Mouse (Mus musculus): Measurements from ENCODE around the gene Sord. TPM values are rescaled to one million over a fixed set of nuclear protein-coding genes. Genes with fewer than 3 reads are reported as not detected.

The Sord gene
- polyA plus RNA-seq, 1 experiment from 2014 or later = 28.7 TPM

GRCm38 (mm10) chr2:122305097-122305892 is 70.7 kb downstream of the Sord start:
- peaks cover 22% of the 10 kb centered on the region for H3K4me1 ChIP-seq
- H3K4me2 ChIP-seq (replicated peaks) = no peak overlapping the region
- ATAC-seq (ENCODE audit: insufficient number of reproducible peaks, low FRiP score, low TSS enrichment, low read depth) = 0 out of 2 replicates have a peak, but pooled peaks have one; percentile 6
- no peak overlapping the region for H3K27ac ChIP-seq (replicated peaks)
- H3K9ac ChIP-seq = no peak overlapping the region
- H3K9me3 ChIP-seq (replicated peaks) = no peaks in the 10 kb centered on the region
- no peak overlapping the region for H3K4me3 ChIP-seq (replicated peaks)
- 79% methylated on average over 16 of the region's 16 CpGs for WGBS
- no peaks in the 10 kb centered on the region for H3K36me3 ChIP-seq
- H3K27me3 ChIP-seq = peaks cover 71% of the 10 kb centered on the region

DNA sequence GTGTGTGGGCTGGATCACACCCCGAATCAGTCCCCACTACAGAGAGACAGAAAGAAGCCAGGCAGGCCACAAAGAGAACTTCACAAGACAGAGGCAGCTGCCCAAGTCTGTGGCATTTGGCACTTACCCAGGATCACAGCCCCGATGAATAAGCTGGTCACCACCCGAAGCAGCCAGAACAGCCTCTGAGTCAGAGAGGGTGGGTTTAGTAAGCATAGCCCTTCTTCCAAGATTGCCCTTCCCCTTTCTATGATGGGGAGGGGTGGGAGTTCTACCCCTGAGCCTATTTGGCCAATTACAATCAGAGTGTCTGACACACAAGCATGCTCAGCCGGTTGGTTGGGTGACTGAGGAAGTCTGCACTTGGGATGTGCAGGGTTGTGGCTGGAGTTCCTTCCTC is 71.6 kb downstream of the Sord start:
- no peak overlapping the region for H3K4me2 ChIP-seq (replicated peaks)
- no peaks in the 10 kb centered on the region for H3K36me3 ChIP-seq
- ATAC-seq (ENCODE audit: insufficient number of reproducible peaks, low FRiP score, low TSS enrichment, low read depth) = peak; percentile 53; the same call in 1 of the 2 replicates
- peaks cover 68% of the 10 kb centered on the region for H3K27me3 ChIP-seq
- no peak overlapping the region for H3K4me3 ChIP-seq (replicated peaks)
- H3K27ac ChIP-seq (replicated peaks) = 0 out of 2 replicates have a peak overlapping the region, but pooled peaks have one; percentile 7
- no peak overlapping the region for H3K9ac ChIP-seq
- no peaks in the 10 kb centered on the region for H3K9me3 ChIP-seq (replicated peaks)
- 34% methylated on average over 4 of the region's 4 CpGs for WGBS
- peaks cover 18% of the 10 kb centered on the region for H3K4me1 ChIP-seq

DNA sequence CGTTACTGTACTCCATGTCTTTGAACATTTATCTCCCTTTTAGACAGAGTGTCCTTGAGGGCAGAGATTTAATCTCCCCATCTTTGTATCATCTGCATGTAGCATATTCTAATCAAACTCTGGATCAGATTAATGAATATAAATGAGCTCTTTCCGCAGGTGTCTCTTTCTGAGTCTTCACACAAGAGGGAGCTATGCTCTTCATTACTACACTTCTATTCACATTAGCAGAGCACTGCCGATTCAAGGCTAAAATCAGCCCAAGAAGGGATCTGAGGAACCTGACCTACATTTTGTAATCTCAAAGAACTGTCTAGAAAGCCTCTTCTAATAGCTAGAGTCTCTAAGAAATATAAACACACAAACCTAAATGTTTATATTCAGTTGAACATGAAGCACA is 75.1 kb downstream of the Sord start:
- no peaks in the 10 kb centered on the region for H3K9me3 ChIP-seq (replicated peaks)
- no peak overlapping the region for H3K9ac ChIP-seq
- no peaks in the 10 kb centered on the region for H3K36me3 ChIP-seq
- ATAC-seq (ENCODE audit: insufficient number of reproducible peaks, low FRiP score, low TSS enrichment, low read depth) = no peak
- no peak overlapping the region for H3K4me2 ChIP-seq (replicated peaks)
- H3K27ac ChIP-seq (replicated peaks) = no peak overlapping the region
- H3K4me1 ChIP-seq = peaks cover 18% of the 10 kb centered on the region
- H3K4me3 ChIP-seq (replicated peaks) = no peak overlapping the region
- WGBS = 45% methylated on average over 3 of the region's 3 CpGs
- H3K27me3 ChIP-seq = peaks cover 65% of the 10 kb centered on the region

GRCm38 (mm10) chr2:122311561-122311960 is 77.0 kb downstream of the Sord start:
- 58% methylated on average over 2 of the region's 2 CpGs for WGBS
- Histone ChIP-seq H3K27ac (replicated peaks) (no peak overlapping the region), H3K4me1 (peaks cover 17% of the 10 kb centered on the region), H3K9ac (no peak overlapping the region), H3K4me3 (replicated peaks) (no peak overlapping the region), H3K4me2 (replicated peaks) (no peak overlapping the region), H3K36me3 (no peaks in the 10 kb centered on the region), H3K27me3 (peaks cover 64% of the 10 kb centered on the region), H3K9me3 (replicated peaks) (no peaks in the 10 kb centered on the region)
- no peak for ATAC-seq (ENCODE audit: insufficient number of reproducible peaks, low FRiP score, low TSS enrichment, low read depth)

- H3K4me1 ChIP-seq = peaks cover 13% of the 10 kb centered on the region
- 0 out of 2 replicates have a peak, but pooled peaks have one; percentile 61 for ATAC-seq (ENCODE audit: insufficient number of reproducible peaks, low FRiP score, low TSS enrichment, low read depth)
- peaks cover 53% of the 10 kb centered on the region for H3K27me3 ChIP-seq
- H3K4me3 ChIP-seq (replicated peaks) = peak overlapping the region; percentile 36
- 0 out of 2 replicates have a peak overlapping the region, but pooled peaks have one; percentile 21 for H3K9ac ChIP-seq
- 4% methylated on average over 27 of the region's 27 CpGs for WGBS
- no peak overlapping the region for H3K27ac ChIP-seq (replicated peaks)
- H3K36me3 ChIP-seq = no peaks in the 10 kb centered on the region
- H3K4me2 ChIP-seq (replicated peaks) = peak overlapping the region; percentile 61
- no peaks in the 10 kb centered on the region for H3K9me3 ChIP-seq (replicated peaks)
Measured at GRCm38 (mm10) chr2:122312722-122313417, 78.3 kb downstream of the Sord start.

- 2% methylated on average over 24 of the region's 24 CpGs for WGBS
- H3K4me3 ChIP-seq (replicated peaks) = peak within 1 kb of the TSS; percentile 36
- H3K4me1 ChIP-seq = peaks cover 13% of the 10 kb centered on the region
- ATAC-seq (ENCODE audit: insufficient number of reproducible peaks, low FRiP score, low TSS enrichment, low read depth) = 0 out of 2 replicates have a peak, but pooled peaks have one; percentile 17
- H3K9me3 ChIP-seq (replicated peaks) = no peaks in the 10 kb centered on the region
- H3K27ac ChIP-seq (replicated peaks) = no peak within 1 kb of the TSS
- H3K27me3 ChIP-seq = peaks cover 49% of the 10 kb centered on the region
- H3K9ac ChIP-seq = 0 out of 2 replicates have a peak within 1 kb of the TSS, but pooled peaks have one; percentile 21
- peak within 1 kb of the TSS; percentile 61 for H3K4me2 ChIP-seq (replicated peaks)
- no peaks in the 10 kb centered on the region for H3K36me3 ChIP-seq
Measured at GRCm38 (mm10) chr2:122313536-122313935, 79.0 kb downstream of the Sord start, which contains the start of gene Duoxa1. Duoxa1 (minus strand) TSS chr2:122313730.

Other genes starting within 250 kb of the Sord start
- 11.5 and 12.0 TPM in 2 replicates for gene Eif3j1, start 206.2 kb upstream of the Sord start, polyA plus RNA-seq (2015; fragmentation: Nextera tagmentation; extraction: Ambion mirVana)
- gene Spg11, start 116.4 kb upstream of the Sord start, polyA plus RNA-seq (2015; fragmentation: Nextera tagmentation; extraction: Ambion mirVana) = 7.6 TPM in 2 replicates
- gene B2m, start 87.1 kb upstream of the Sord start, polyA plus RNA-seq (2015; fragmentation: Nextera tagmentation; extraction: Ambion mirVana) = 329 and 337 TPM in 2 replicates
- gene Trim69, start 74.0 kb upstream of the Sord start, polyA plus RNA-seq (2015; fragmentation: Nextera tagmentation; extraction: Ambion mirVana) = 0.21 TPM in 1 of 2 replicates, not detected in the other
- gene Patl2, start 48.6 kb upstream of the Sord start, polyA plus RNA-seq (2015; fragmentation: Nextera tagmentation; extraction: Ambion mirVana) = 0.08 TPM in 1 of 2 replicates, not detected in the other
- gene Terb2, start 48.5 kb upstream of the Sord start, polyA plus RNA-seq (2015; fragmentation: Nextera tagmentation; extraction: Ambion mirVana) = not detected in 2 replicates
- 0.05 and 0.11 TPM in 2 replicates for gene Duox2, start 63.7 kb downstream of the Sord start, polyA plus RNA-seq (2015; fragmentation: Nextera tagmentation; extraction: Ambion mirVana)
- 0.25 TPM in 1 of 2 replicates, not detected in the other for gene Duoxa2, start 64.2 kb downstream of the Sord start, polyA plus RNA-seq (2015; fragmentation: Nextera tagmentation; extraction: Ambion mirVana)
- gene Duoxa1, start 79.0 kb downstream of the Sord start, polyA plus RNA-seq (2015; fragmentation: Nextera tagmentation; extraction: Ambion mirVana) = 6.6 and 7.6 TPM in 2 replicates
- 1.5 TPM in 2 replicates for gene Duox1, start 80.9 kb downstream of the Sord start, polyA plus RNA-seq (2015; fragmentation: Nextera tagmentation; extraction: Ambion mirVana)
- 4.5 and 5.0 TPM in 2 replicates for gene Shf, start 134.4 kb downstream of the Sord start, polyA plus RNA-seq (2015; fragmentation: Nextera tagmentation; extraction: Ambion mirVana)
- gene Slc28a2, start 191.7 kb downstream of the Sord start, polyA plus RNA-seq (2015; fragmentation: Nextera tagmentation; extraction: Ambion mirVana) = 0.31 and 1.5 TPM in 2 replicates